Mouse (Mus musculus) liver, adult (tissue): ENCODE results near the gene Msh4.

ENCODE experiments used
- GATA4 ChIP-seq: IDR thresholded peaks from 2 replicates; pipeline ENCODE4 v1.6.1; 2014; ENCODE audit warnings: mild to moderate bottlenecking, low read length; ENCODE audit not compliant: insufficient replicate concordance

Gene Msh4

DNA sequence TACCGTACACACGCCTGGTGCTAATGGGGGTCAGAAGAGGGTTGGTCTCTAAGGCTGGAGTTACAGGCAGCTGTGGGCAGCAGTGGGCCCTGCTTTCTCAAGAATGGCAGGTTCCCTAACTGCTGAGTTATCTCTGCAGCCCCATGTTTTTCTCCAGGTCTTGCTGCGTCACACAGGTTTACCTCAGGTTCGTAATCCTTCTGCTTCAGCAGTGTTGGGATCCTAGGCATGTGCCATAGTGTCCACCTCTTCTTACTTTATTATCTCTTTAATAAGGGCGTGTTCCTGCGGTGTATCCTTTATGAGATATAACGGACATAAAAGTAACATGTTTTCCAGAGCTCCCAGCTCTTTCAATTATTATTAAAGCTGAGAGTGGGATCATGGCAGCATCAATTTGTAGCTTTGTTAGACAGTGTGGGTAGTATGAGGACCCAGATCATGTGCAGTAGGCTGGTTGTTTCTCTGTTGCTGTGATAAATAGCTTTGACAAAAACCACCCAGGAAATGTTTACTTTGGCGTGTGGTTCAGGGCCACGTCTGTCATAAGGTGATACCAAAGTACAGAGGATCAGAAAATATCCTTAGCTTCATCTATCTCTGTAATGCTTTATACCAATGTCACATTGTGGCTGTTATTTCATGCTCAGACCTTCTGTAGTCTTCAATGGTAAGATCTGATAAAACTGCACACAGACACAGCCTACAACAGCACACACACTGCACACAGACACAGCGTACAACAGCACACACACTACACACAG lies 15.4 kb upstream of the Msh4 start:
- no peak for TF ChIP-seq GATA4

DNA sequence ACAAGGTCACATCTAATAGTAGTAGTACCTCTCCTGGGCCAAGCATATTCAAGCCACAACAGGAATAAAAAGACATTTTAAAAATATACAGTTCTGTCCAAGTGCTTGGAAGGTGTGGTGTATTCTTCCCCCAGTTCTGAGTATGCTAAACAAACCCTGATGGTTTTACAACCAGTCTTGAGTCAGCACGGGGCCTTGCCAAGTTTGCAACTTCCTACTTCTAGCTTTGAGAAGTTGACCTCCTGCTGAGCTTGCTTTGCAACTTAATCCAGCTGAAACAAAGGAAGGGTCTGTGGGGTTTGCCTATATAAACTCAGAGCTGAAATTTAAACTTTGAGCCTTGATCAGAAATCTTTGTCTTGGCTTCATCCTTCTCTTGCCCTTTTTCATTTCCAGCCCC lies 11.3 kb upstream of the Msh4 start:
- TF ChIP-seq GATA4: no peak

DNA sequence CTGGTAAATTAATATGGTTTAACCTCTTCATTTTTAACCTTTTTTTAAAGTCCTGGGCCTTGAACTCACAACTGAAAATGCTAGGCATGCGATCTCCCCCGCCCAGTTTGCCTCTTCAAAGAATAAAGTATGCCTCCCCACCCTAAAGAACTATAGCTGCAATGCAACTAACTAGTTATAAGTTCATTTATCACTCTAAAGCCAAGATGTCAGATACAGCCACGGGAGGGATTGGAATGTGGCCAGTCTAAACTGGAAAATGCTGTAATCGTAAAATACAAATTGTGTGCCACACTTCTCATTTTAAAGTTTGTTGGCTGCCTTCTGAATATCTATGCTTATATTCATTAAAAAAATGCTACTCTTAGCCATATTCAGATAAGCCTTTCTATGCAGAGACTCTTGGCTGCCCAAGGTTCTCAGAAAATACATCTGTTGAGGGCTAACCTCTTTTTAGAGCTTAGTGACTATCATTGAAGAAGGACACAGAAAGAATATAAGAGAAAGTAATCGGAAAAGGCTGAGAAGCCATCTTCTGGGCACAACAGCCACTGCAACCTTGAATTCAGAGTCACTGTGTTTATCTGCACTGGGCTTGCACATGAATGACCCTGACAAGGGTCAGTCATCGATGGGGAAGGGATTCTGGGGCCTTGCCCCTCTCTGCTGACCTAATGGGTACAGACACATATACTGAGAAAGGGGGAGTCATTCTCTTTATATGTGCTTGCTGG lies 7.7 kb upstream of the Msh4 start:
- TF ChIP-seq GATA4: no peak

DNA sequence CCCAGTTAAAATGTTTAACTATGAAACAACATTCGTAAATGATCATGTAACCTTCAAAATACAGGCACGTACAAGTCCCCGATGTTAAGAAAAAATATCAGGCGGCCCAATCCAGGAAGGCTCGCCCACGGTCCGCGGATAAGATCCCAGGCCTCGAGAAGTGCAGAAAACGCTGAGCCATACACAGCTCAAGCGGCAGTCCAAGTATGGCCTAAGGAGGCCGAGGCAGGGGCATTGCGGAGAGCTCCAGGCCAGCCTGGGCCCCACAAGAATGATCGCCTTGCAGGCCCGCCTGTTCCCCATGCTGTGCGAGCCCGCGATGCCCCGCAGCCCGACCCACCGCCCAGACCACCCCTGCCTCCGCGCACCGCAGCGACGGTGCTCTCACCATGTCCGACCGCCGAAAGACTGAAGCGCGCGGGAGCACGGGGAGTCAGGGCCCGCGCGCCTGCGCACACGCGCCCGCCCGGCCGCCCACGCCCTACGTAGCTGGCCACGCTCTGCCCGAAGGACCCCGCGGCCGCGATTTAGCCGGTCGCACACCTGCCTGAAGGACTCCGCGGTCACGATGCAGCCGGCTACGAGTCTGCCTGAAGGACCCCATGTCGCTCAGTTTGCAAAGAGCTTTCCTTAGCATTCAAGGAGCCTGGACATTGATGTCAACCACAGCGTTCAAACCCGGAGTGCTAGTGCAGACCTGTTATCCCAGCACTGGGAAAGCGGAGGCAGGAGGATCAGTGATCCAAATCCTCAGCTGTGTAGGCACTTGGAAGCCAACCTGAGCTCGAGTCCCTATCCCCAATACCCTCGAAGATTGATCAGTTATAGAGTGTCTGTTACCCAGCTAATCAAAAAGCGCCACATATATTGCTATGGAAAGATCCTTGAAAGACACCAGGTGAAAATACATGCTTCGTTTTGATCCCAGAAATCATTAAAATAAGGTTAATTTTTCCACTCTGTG lies 6.9 kb upstream of the Msh4 start, which contains the start of gene Rabggtb:
Rabggtb (minus strand) TSS at position 464 of the 964 bp plus-strand sequence.
- peak; percentile 34; the same call in 1 of the 2 replicates for TF ChIP-seq GATA4

DNA sequence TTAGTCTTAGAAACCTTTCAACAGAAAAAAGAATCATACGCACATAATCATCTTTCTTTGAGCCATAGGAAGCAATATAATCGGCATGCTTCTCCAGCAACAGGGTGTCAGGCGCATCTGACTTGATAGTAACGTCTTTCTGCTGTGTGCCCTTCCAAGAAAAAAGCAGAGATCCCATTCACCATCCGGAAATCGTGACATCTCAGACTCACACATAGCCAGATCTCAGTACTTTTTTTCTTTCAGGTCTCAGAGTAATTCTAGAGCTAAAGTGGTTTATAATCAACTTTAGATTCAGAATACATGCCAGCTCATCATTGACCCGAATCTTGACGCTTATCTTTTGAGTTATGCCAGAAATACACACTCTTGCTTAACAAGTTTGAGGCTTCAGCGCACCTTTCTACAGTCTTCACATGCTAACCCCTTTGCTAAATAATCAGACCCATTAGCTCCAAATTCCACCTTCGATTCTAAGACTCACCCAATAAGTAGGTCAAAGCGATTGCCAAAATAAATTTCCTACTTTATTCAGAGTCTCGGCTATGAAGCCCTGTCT lies 6.0 kb upstream of the Msh4 start:
- peak; percentile 49 for TF ChIP-seq GATA4

DNA sequence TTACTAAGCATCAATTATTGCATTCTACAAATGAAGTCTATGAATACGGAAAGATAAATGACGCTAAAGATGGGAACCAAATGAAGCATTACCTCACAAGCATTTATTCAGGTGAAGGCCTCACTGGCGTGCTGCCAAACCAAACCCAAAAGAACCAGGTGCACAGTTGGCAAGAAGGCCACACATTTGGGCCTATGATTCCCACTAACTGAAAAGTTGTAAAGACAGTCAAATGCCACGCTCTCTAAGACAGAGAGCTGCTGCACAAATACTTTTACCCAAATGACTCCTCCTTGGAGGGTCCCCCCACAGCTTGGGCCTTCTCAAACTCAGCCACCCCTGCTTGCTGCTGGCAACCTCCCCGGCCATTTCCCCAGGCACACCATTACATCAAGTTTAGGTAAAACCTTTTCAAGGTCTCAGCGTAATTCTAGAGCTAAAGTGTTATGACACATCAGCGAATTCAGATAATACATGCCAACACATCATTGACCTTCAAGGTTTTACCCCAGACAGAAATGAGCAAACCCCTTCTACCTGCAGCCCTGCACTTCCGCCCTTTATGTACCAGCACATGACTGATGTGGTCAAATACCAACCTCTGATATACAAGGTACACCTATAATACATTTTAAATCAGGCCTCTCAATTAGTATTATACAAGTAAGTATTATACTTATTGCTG lies 5.4 kb upstream of the Msh4 start:
- TF ChIP-seq GATA4: no peak

DNA sequence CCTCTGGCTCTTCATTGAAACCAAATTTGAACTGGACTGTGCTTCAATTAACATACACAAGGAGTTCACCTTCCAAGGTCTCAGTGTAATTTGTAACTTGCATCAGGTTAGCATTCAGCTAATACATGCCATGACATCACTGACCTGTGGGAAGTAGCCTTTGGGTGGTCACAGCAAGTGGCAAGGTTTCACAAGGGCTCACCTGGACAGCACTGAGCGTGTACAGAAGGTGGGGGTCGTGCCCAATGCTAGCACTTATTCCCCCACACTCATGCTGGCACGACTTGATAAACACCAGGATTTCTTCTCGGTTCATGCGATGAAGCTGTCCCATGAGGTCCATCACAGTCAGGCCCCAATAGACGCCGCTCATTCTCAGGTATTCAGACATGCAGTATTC lies 4.6 kb upstream of the Msh4 start:
- TF ChIP-seq GATA4: no peak

DNA sequence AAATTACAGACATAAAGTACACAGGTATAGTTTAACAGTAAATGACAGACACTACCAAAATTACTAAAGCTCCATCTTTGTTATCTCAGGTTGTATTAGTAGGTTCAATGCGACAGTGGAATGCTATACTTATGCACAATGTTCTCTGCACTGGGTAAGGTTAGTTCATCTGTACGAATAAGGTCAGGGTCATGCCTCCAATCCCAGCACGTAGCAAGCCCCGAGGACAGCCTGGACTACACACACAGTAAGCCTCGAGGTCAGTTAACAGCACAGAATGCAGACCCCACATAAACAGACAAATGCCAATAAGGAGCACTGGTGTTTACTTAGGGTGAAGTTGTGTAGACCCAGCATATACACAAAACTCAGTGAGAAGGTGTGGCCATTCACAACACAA lies 3.0 kb upstream of the Msh4 start:
- no peak for TF ChIP-seq GATA4

DNA sequence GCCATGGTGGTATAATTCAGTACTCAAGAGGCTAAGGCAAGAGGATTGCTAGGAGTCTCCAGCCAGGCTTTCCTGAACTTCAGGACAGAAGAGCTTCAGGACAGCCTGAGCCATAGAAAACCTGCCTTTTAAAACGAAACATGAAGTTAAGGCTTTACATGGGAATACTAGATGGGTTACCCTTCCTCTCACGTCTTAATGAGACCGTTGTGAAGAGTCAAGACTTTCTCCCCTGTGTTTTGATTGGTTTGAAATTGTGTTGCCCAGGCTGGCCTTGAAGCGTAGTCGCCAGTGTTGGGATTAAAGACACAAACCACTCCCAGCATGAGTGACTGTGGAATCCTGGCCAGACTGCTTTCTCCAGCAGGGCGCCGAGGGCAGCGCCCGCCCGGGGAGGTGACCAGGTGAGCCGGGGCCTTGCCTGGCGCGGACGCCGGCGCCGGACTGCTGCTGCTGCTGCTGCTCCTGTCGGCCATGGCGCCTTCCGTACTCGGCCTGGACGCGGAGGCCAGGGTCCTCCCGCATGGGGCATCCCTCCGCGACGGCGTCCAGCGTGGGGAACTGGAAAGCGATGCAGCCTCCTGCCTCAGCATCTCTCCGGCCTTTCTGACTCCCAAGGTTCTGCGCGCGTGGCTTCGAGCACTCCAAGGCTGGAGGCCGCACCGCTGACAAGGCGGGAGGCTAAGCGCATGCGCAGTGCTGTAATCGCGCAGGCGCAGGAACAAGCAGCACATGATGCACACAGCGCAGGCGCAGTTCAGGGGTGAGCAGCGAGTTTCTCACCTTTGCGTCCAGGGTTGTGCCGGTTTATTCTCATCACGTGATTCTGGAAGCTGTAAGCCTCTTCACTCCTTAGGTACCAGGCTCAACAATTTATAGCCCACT lies 445 bp downstream of the Msh4 start:
- no peak for TF ChIP-seq GATA4

DNA sequence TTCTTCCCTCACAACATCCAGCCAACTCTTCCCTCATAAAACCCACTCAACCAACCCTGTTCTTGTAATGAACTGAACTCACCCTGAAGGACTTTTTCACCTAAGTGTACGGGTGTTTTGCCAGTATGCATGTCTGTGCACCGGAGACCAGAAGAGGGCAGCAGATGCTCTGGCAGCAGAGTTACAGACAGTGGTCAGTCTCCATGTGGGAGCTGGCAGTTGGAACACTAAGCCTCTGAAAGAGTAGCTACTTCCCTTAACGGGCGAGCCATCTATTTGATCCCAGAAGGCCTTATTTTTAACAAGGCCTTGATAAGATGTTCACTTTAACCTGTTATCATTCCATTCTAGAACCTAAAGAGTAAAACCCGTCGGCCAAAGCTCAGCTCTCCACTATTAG lies 1.4 kb downstream of the Msh4 start:
- no peak for TF ChIP-seq GATA4

DNA sequence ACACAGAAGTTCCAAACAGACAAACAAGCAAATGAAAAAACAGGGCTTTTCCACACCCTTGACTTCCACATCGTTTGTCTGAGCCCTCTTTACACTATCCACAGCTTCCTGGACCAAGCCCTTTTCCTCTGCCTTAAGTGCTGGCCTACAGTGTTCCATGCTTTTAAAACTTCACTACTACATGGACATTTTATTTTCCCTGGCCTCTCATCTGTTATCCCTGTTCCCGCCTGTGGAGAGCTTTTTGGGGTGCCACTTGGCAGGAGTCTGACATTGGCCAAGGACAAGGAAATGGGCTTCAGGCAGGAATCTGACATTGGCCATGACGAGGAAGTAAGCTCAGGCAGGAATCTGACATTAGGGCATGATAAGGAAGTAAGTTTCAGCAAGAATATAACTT lies 3.3 kb downstream of the Msh4 start:
- no peak for TF ChIP-seq GATA4

DNA sequence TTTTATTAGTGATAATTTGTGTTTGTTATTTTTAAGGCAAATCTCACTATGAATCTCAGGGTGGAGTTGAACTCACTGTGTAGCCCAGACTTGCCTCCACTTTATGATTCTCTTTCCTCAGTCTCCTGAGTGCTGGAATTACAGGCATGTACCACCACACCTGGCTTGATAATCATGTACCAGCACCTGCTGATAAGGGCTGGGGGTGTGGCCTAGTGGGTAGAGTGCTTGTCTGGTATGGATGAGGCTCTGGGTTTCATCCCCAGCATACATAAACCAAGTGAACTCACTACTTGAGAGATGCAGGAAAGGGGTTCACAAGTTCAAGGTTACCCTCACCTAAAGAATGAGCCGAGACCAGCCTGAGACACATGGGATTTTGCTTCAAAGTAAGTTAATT lies 4.0 kb downstream of the Msh4 start:
- no peak for TF ChIP-seq GATA4

DNA sequence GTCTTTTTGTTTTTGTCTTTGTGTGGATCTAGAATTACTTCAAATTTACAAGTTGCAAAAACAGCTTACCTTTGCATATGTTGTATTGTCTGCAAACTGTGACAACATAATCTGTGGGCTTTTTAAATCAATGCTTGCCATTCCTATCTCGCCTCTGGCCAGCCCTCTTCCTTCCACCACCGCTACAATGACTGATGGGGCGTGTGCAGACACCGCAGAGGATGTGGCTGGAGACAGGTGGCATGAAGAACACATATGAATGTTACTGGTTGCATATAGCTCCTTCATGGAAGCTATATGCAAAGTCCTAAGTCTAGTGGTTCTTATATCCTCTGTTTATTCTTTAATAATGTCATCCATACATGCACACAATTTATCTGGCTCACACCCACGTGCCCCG lies 8.7 kb downstream of the Msh4 start:
- no peak for TF ChIP-seq GATA4

DNA sequence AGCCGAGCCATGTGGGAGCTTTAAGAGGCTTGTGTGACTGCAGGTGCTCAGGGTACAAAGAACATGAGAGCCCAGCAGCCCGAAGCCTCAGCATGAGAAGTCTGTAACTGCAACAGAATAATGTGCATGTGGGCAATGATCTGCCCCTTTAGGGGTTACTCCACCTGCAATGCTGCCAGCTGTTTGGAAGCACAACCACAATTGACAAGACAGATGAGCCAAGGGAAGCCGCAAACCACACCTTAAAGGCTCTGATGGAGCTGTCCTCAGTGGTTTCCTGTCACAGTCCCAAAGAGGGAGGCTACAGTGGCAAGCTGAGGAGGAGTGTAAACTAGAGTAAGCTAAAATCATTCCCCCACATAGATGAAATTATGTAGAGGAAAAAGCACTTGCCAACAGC lies 10.5 kb downstream of the Msh4 start:
- no peak for TF ChIP-seq GATA4
